Mouse (Mus musculus) embryonic facial prominence, embryonic 15.5 days (tissue): ENCODE data around the gene Zfp704. TPM values are rescaled to one million over a fixed set of nuclear protein-coding genes. Genes with fewer than 3 reads are reported as not detected.

Experiments
- ATAC-seq: fragments of 200-750 bp; cut with Nextera tagmentation; 2 replicates; pipeline ENCODE4 v1.8.0; 2017; ENCODE audit warnings: low read depth, moderate TSS enrichment; ENCODE audit not compliant: insufficient number of reproducible peaks, low FRiP score, low TSS enrichment
- H3K27ac ChIP-seq: fragments of 300-500 bp; sonication (generic); replicated peaks from 2 replicates; pipeline ENCODE4 v1.5.1; 2015; ENCODE audit warnings: mild to moderate bottlenecking, inconsistent platforms
- H3K27me3 ChIP-seq: fragments of 300-500 bp; sonication (generic); 2 replicates; pipeline ENCODE4 v1.6.1; 2015; ENCODE audit warnings: inconsistent platforms
- H3K36me3 ChIP-seq: fragments of 300-500 bp; sonication (generic); 2 replicates; pipeline ENCODE4 v1.6.1; 2015; ENCODE audit warnings: mild to moderate bottlenecking, inconsistent platforms
- H3K4me1 ChIP-seq: fragments of 300-500 bp; sonication (generic); 2 replicates; pipeline ENCODE4 v1.6.1; 2015; ENCODE audit warnings: inconsistent platforms
- H3K4me2 ChIP-seq: fragments of 300-500 bp; sonication (generic); replicated peaks from 2 replicates; pipeline ENCODE4 v1.6.1; 2015; ENCODE audit warnings: mild to moderate bottlenecking, inconsistent platforms
- H3K4me3 ChIP-seq: fragments of 300-500 bp; sonication (generic); replicated peaks from 2 replicates; pipeline ENCODE4 v1.5.1; 2015; ENCODE audit warnings: mild to moderate bottlenecking, inconsistent platforms
- H3K9ac ChIP-seq: fragments of 300-500 bp; sonication (generic); 2 replicates; pipeline ENCODE4 v1.6.1; 2015; ENCODE audit warnings: inconsistent platforms
- H3K9me3 ChIP-seq: fragments of 300-500 bp; sonication (generic); replicated peaks from 2 replicates; pipeline ENCODE4 v1.6.1; 2016; ENCODE audit warnings: inconsistent platforms
- WGBS: fragments of 180-500 bp; shearing (Covaris S2); methylation state at CpG from one replicate; pipeline ENCODE4 v1.1.7; 2015; 5-methylcytosine and 5-hydroxymethylcytosine counted together
- polyA plus RNA-seq: library from polyadenylated mRNA; unstranded; fragments of >200 nt; fragmentation: Nextera tagmentation; extraction: Ambion mirVana; gene quantifications from 2 replicates; pipeline ENCODE4 v1.2.1, GENCODE M21; 2015

The Zfp704 gene
- 9.0 and 10.2 TPM in 2 replicates for polyA plus RNA-seq

DNA sequence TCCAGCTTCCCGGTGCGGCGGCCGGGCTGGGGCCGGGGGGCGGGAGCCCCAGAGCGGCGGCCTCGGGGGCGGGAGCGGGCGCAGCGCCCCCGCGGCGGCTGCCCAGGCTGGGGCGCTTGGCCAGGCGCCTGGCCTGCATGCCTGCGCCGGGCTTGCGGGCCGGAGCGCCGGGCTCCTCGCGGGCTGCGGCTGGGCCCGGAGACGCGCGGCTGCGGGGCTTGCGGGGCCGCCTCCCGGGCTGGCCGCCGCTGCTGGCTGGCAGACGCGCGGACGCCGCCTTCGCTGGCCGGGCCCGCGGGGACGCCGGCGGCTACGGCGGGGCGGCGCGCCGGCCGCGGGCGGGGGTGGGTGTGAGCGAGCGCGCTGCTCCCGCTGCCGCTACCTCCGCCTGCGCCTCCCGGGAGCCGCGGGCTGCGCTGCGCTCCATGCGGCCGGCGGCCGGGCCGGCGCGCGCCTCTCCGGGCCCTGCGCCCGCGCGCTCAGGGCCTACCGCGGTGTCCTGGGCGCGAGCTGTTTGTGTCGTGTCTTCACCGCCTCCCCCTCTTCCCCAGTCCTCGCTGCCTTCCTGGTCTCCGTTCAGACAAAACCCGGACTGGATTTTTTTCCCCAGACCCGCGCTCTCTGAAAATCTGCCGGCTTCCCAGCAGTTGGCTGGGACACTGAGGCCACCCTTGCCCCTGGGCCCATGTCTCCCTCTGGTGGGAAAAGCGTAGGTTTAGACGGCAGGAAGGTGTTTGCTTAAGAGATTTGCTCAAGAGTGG lies at the start of gene Zfp704:
TSS of gene Zfp704 (minus strand) at position 505 of the 761 bp plus-strand sequence.
- Histone ChIP-seq H3K4me1 (peaks cover 31% of the 10 kb centered on the region), H3K4me2 (peak within 1 kb of the TSS; percentile 89), H3K9ac (peak within 1 kb of the TSS; percentile 84), H3K9me3 (no peaks in the 10 kb centered on the region), H3K27ac (peak within 1 kb of the TSS; percentile 92), H3K36me3 (no peaks in the 10 kb centered on the region), H3K27me3 (no peaks in the 10 kb centered on the region), H3K4me3 (peak within 1 kb of the TSS; percentile 72)
- WGBS, result under 1% methylated on average over 62 of the region's 97 CpGs
- ATAC-seq, result peak; percentile 89

DNA sequence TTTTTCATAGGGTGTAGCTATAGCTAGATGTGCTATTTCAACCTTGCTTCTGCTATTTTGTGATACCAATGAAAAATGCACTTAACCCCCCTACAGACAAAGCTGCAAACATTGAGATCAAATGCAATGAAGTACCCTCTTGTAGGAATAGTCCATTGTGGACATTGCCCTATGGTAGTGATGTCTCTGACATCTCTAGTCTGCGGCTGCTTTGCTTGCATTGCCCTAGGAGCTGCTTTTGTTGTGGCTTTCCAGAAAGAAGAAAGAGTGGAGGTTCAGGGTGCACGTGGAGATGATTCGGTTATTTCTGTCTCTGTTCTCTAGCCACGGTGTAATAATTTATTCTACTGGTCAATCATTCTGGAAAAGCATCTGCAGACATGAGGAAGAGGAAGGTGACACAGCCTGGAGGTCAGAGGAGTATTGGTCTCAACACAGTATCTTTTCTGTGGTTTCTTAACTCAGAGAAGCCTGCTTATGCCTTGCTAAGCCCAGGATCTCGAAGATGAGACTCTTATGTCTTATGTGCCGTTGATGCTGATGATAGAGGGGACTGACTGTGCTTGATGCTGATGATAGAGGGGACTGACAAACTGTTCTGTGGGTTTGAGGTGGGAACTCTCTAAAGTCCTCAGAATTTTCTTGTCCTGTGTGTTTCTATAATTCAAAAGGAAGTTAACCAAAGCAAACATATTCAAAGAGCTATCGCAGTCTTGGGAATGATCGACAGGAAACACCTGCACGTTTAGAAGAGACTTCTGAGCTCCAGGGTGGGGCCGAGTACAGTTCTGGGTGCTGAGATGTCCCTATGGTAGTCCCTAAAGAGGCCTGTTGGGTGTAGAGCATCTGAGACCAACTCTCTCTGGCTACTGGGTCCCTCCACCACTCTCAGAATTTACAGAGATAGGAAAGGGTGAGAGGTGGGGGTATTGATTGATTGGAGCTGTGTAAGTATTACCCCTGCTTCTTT lies 23.4 kb upstream of the Zfp704 start:
- H3K4me1 ChIP-seq, result 0 out of 2 replicates have a peak, but pooled peaks cover 10% of the 10 kb centered on the region
- H3K9me3 ChIP-seq, result no peaks in the 10 kb centered on the region
- no peak overlapping the region for H3K4me2 ChIP-seq
- no peak overlapping the region for H3K27ac ChIP-seq
- no peak overlapping the region for H3K4me3 ChIP-seq
- H3K27me3 ChIP-seq, result peaks cover 6% of the 10 kb centered on the region; the same call in 1 of the 2 replicates
- H3K9ac ChIP-seq, result no peak overlapping the region
- no peaks in the 10 kb centered on the region for H3K36me3 ChIP-seq
- no peak for ATAC-seq
- 76% methylated on average over 10 of the region's 10 CpGs for WGBS

DNA sequence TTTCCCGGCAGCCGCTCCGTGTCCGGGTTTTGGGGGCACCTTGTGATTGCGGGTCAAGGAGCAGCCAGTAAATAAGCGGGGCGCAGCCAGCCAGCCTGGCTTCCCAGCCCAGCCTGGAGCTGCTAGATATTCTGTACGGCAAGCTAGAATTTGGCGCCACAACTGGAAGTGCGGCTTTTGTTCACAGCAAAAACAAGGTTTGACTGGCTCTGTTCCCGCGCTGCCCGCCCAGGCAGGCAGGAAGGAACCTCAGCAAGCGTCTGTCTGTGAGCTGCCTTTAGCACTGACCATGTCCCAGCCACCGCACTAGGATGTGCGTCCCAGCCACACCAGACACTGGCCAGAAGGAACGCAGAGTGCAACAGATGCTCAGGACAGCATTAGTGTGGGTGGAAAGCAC lies 20.1 kb upstream of the Zfp704 start:
- Histone ChIP-seq H3K27me3 (peaks cover 9% of the 10 kb centered on the region; the same call in 1 of the 2 replicates), H3K9ac (no peak overlapping the region), H3K4me3 (peak overlapping the region; percentile 24), H3K27ac (no peak overlapping the region), H3K9me3 (no peaks in the 10 kb centered on the region), H3K4me1 (0 out of 2 replicates have a peak, but pooled peaks cover 10% of the 10 kb centered on the region), H3K4me2 (peak overlapping the region; percentile 46), H3K36me3 (no peaks in the 10 kb centered on the region)
- ATAC-seq, result no peak
- WGBS, result 10% methylated on average over 17 of the region's 17 CpGs

DNA sequence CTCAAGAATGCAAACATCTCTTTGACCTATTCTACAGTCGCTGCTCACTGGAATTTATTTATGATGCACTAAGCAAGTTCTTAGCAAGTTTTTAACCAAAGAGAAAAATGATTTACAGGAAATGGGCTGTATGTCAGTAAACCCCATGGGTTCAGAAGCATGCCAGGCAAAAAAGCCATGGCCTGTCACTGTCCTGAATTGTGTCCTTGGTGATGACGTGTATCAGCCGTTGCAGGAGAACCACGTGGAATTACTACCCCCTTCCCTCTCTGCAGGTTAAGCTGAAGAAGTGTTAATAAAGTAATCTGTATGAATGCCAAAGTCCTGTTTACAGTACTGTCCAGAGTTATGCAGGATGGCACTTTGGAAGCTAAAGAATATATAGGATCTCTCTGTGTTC lies 18.2 kb upstream of the Zfp704 start:
- H3K27me3 ChIP-seq, result peaks cover 9% of the 10 kb centered on the region; the same call in 1 of the 2 replicates
- H3K9ac ChIP-seq, result no peak overlapping the region
- 0 out of 2 replicates have a peak, but pooled peaks cover 10% of the 10 kb centered on the region for H3K4me1 ChIP-seq
- 48% methylated on average over 4 of the region's 4 CpGs for WGBS
- no peak overlapping the region for H3K4me2 ChIP-seq
- no peak overlapping the region for H3K4me3 ChIP-seq
- no peak overlapping the region for H3K27ac ChIP-seq
- ATAC-seq, result no peak
- H3K36me3 ChIP-seq, result no peaks in the 10 kb centered on the region
- no peaks in the 10 kb centered on the region for H3K9me3 ChIP-seq

DNA sequence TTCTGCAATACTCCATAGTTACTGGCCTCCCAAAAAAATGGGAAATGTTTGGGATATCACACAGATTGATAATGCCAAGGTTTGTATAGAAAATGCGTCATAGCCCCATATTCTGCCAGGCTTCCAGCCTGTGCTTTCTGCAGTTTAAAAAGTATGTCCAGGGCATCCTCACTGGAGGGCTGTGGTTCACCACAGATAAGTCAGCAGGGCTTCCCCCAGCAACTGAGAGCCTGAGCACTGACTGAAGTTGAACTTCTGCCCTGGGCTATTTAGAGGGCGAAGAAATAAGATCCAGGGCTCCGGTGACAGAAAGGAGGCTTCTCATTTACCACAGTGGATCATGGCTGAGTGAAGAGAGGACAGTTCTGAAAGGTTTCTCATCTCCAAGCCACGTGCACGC lies 16.3 kb upstream of the Zfp704 start:
- no peak overlapping the region for H3K27ac ChIP-seq
- no peak overlapping the region for H3K4me2 ChIP-seq
- H3K4me1 ChIP-seq, result 0 out of 2 replicates have a peak, but pooled peaks cover 10% of the 10 kb centered on the region
- H3K36me3 ChIP-seq, result no peaks in the 10 kb centered on the region
- no peak for ATAC-seq
- no peak overlapping the region for H3K9ac ChIP-seq
- no peaks in the 10 kb centered on the region for H3K9me3 ChIP-seq
- peaks cover 9% of the 10 kb centered on the region; the same call in 1 of the 2 replicates for H3K27me3 ChIP-seq
- H3K4me3 ChIP-seq, result no peak overlapping the region
- 38% methylated on average over 5 of the region's 5 CpGs for WGBS

DNA sequence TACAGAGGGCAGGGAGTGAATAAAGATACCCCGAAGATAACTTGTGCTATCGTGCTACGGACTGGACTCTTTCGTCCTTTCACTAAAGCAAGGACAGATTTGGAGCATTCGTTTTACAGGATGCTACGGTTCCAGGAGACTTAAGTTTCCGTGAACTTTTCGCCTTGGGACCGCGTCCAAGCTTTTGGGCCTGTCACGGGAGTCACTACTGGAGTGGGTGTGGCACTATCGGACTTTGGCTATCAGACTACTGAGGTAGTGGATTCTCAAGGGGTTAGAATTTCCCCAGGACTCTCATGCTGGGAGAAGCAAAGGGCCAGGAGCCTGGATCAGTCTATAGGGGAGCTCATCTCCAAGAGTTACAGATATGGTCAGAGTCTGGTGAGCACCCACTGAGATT lies 10.7 kb upstream of the Zfp704 start:
- Histone ChIP-seq H3K27me3 (0 out of 2 replicates have a peak, but pooled peaks cover 4% of the 10 kb centered on the region), H3K4me1 (no peaks in the 10 kb centered on the region), H3K27ac (no peak overlapping the region), H3K9ac (no peak overlapping the region), H3K4me2 (no peak overlapping the region), H3K4me3 (no peak overlapping the region), H3K9me3 (no peaks in the 10 kb centered on the region), H3K36me3 (no peaks in the 10 kb centered on the region)
- 90% methylated on average over 12 of the region's 12 CpGs for WGBS
- no peak for ATAC-seq

DNA sequence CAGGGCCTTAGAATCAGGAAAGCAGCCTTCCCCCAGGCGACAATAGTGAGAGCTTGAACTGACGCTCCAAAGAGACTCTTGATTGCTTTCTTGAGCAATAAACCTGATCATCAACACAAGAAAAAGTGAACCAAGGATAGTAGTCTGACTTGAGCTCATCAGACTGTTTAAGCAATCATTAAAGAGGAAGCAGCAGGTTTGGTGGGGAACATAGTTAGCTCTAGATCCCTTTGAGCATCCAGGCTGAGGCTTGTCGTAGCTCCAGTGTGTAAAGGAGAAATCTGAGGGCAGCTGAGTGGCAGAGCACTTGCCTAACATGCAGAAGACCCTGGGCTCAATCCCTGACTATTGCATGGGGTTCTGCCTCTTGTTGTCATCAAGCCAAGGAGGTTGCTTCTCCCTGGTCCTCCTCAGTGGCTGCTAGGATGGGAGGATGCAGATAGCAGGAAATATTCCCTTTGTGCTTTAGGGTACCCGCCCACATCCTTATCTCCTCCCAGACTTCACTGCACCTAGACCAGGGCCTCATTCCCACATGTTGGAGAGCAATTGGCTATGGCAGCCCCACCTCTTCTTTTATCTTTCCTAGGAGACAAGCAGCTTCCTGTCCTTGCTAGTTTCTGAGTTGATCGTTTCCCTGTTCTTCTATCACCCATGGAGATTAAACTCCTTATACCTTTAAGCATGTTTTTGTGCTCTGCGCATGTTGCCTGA lies 9.8 kb upstream of the Zfp704 start:
- Histone ChIP-seq H3K9ac (no peak overlapping the region), H3K4me1 (no peaks in the 10 kb centered on the region), H3K9me3 (no peaks in the 10 kb centered on the region), H3K4me3 (no peak overlapping the region), H3K36me3 (no peaks in the 10 kb centered on the region), H3K27ac (no peak overlapping the region), H3K27me3 (no peaks in the 10 kb centered on the region), H3K4me2 (no peak overlapping the region)
- ATAC-seq, result no peak
- WGBS, result 70% methylated on average over 6 of the region's 6 CpGs

DNA sequence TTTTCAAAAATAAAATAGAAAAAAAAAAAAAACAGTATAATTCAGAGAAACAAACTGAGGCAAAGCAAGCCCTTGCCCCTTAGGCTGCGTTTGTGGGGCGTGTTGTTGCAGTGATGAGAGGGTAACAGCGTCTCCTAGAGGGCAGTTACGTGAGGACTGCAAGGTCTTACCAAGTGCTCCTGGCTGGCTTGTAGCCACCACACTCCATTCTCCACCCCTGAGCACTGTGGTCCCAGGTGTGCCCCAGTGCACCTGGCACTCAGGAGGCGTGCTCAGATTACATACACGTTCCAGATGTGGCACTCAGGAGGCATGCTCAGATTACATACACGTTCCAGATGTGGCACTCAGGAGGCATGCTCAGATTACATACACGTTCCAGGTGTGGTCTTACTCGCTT lies 7.2 kb upstream of the Zfp704 start:
- Histone ChIP-seq H3K4me2 (no peak overlapping the region), H3K4me3 (no peak overlapping the region), H3K9ac (no peak overlapping the region), H3K27ac (no peak overlapping the region), H3K9me3 (no peaks in the 10 kb centered on the region), H3K27me3 (no peaks in the 10 kb centered on the region), H3K4me1 (no peaks in the 10 kb centered on the region), H3K36me3 (no peaks in the 10 kb centered on the region)
- WGBS, result 29% methylated on average over 9 of the region's 9 CpGs
- ATAC-seq, result peak; percentile 56; the same call in 1 of the 2 replicates

DNA sequence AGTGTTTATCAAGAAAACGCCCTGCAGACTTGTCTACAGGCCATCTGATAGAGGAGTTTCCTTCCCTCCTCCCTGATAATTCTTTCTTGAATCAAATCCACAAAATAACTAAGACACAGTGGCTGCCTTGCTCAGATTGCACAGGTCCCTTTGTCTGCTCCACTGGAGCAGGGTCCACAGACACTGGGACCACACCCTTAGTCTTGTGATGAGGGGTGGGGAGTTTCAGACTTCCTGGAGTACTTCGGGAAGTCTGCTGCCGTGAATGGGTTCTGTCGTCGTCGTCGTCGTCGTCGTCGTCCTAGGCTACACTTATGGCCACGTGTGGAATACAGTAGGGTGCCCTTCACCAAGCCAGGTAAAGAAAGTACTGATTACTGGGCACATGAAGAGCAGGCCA lies 4.8 kb upstream of the Zfp704 start:
- no peak overlapping the region for H3K27ac ChIP-seq
- H3K27me3 ChIP-seq, result no peaks in the 10 kb centered on the region
- 62% methylated on average over 12 of the region's 12 CpGs for WGBS
- H3K4me2 ChIP-seq, result no peak overlapping the region
- ATAC-seq, result no peak
- H3K36me3 ChIP-seq, result no peaks in the 10 kb centered on the region
- H3K9ac ChIP-seq, result no peak overlapping the region
- H3K9me3 ChIP-seq, result no peaks in the 10 kb centered on the region
- no peak overlapping the region for H3K4me3 ChIP-seq
- H3K4me1 ChIP-seq, result peaks cover 3% of the 10 kb centered on the region; the same call in 1 of the 2 replicates

DNA sequence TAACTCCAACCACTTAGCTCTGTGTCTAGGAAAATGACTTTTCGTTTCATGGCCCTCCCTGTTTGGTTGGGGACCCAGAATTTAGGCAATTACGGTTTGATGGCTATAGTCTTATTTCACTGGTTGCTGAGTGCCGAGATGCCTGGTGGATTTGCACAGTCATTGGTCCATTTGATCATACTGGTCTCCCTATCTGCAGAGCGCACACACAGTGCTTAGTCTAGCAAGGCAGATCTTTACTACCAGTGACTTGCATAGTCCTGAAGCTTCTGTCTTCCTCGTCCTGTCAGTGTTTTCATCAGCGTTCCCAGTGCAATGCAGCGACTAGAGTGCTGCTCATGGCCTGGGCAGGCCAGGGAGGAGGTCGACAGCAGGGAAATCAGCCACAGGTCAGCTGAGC lies 4.1 kb upstream of the Zfp704 start:
- WGBS, result 72% methylated on average over 8 of the region's 8 CpGs
- Histone ChIP-seq H3K9ac (no peak overlapping the region), H3K36me3 (no peaks in the 10 kb centered on the region), H3K4me1 (peaks cover 3% of the 10 kb centered on the region; the same call in 1 of the 2 replicates), H3K4me2 (no peak overlapping the region), H3K27me3 (no peaks in the 10 kb centered on the region), H3K4me3 (no peak overlapping the region), H3K9me3 (no peaks in the 10 kb centered on the region), H3K27ac (no peak overlapping the region)
- ATAC-seq, result no peak
